Mouse (Mus musculus) thymus, adult 2 months (tissue): ENCODE measurements around the gene Dolpp1. TPM values are rescaled to one million over a fixed set of nuclear protein-coding genes. Genes with fewer than 3 reads are reported as not detected.

Experiments
- DNase-seq: peaks from one replicate; pipeline ENCODE4 v3.0.0; 2021
- H3K27ac ChIP-seq: fragments of 200-500 bp; 2 replicates; pipeline ENCODE4 v1.5.1; 2012; ENCODE audit warnings: low read length, control low read depth; ENCODE audit not compliant: control insufficient read depth, insufficient read depth
- H3K27me3 ChIP-seq: fragments of 200-500 bp; 2 replicates; pipeline ENCODE4 v1.6.1; 2012; ENCODE audit warnings: mild to moderate bottlenecking, low read length, moderate library complexity, mixed read lengths; ENCODE audit not compliant: control insufficient read depth, insufficient read depth
- H3K36me3 ChIP-seq: fragments of 200-500 bp; 2 replicates; pipeline ENCODE4 v1.6.1; 2012; ENCODE audit warnings: mild to moderate bottlenecking, low read length, moderate library complexity; ENCODE audit not compliant: control insufficient read depth, insufficient read depth
- H3K4me1 ChIP-seq: fragments of 200-500 bp; replicated peaks from 2 replicates; pipeline ENCODE4 v1.6.1; 2012; ENCODE audit warnings: low read length; ENCODE audit not compliant: control insufficient read depth, insufficient read depth
- H3K4me3 ChIP-seq: fragments of 200-500 bp; 2 replicates; pipeline ENCODE4 v1.5.1; 2012; ENCODE audit warnings: mild to moderate bottlenecking, low read length, control low read depth, moderate library complexity; ENCODE audit not compliant: control insufficient read depth, insufficient read depth
- CTCF ChIP-seq: fragments of 200-500 bp; IDR thresholded peaks from 2 replicates; pipeline ENCODE4 v1.5.1; 2012; ENCODE audit warnings: mild to moderate bottlenecking, control low read depth, low read length, moderate library complexity, borderline replicate concordance; ENCODE audit not compliant: control insufficient read depth, poor library complexity, insufficient read depth; ENCODE audit errors: extremely low read depth
- POLR2A ChIP-seq: fragments of 200-500 bp; IDR thresholded peaks from 2 replicates; pipeline ENCODE4 v1.6.1; 2012; ENCODE audit warnings: mild to moderate bottlenecking, low read length, control low read depth, moderate library complexity; ENCODE audit not compliant: control insufficient read depth, poor library complexity, insufficient read depth; ENCODE audit errors: extremely low read depth
- WGBS: fragments of 180-500 bp; shearing (Covaris S2); methylation state at CpG from one replicate; pipeline ENCODE4 v1.1.7; 2018; 5-methylcytosine and 5-hydroxymethylcytosine counted together
- polyA plus RNA-seq: library from polyadenylated mRNA; depleted of rRNA; stranded (reverse); fragments of >200 nt; gene quantifications from 2 replicates; pipeline ENCODE4 v1.2.3, GENCODE M21; 2012

Dolpp1 gene
- polyA plus RNA-seq, 1 experiment, result 98.9 TPM

GRCm38 (mm10) chr2:30436156-30436545, 44.1 kb downstream of the Dolpp1 start:
- Histone ChIP-seq H3K4me1 (peaks cover under 1% of the 10 kb centered on the region), H3K27me3 (no peaks in the 10 kb centered on the region), H3K36me3 (peaks cover 38% of the 10 kb centered on the region), H3K27ac (no peak overlapping the region), H3K4me3 (no peak overlapping the region)
- DNase-seq, result no peak
- TF ChIP-seq POLR2A, result no peak
- TF ChIP-seq CTCF, result no peak
- WGBS, result 92% methylated on average over 5 of the region's 5 CpGs

- WGBS, result 96% methylated on average over 4 of the region's 4 CpGs
- DNase-seq, result no peak
- Histone ChIP-seq H3K27ac (no peak overlapping the region), H3K4me3 (no peak overlapping the region), H3K27me3 (no peaks in the 10 kb centered on the region), H3K4me1 (peaks cover 7% of the 10 kb centered on the region), H3K36me3 (peaks cover 32% of the 10 kb centered on the region)
- TF ChIP-seq POLR2A (no peak), CTCF (no peak)
These were observed 44.8 kb downstream of the Dolpp1 start for GRCm38 (mm10) chr2:30436809-30437208.

GRCm38 (mm10) chr2:30437791-30438190, 45.7 kb downstream of the Dolpp1 start:
- TF ChIP-seq CTCF (no peak), POLR2A (no peak)
- no peak overlapping the region for H3K27ac ChIP-seq
- H3K4me3 ChIP-seq, result no peak overlapping the region
- no peaks in the 10 kb centered on the region for H3K27me3 ChIP-seq
- 92% methylated on average over 4 of the region's 4 CpGs for WGBS
- peaks cover 17% of the 10 kb centered on the region for H3K4me1 ChIP-seq
- no peak for DNase-seq
- peaks cover 26% of the 10 kb centered on the region for H3K36me3 ChIP-seq

GRCm38 (mm10) chr2:30439631-30440030, 47.6 kb downstream of the Dolpp1 start:
- H3K4me3 ChIP-seq, result no peak overlapping the region
- no peaks in the 10 kb centered on the region for H3K27me3 ChIP-seq
- peaks cover 26% of the 10 kb centered on the region for H3K36me3 ChIP-seq
- no peak overlapping the region for H3K27ac ChIP-seq
- peaks cover 18% of the 10 kb centered on the region for H3K4me1 ChIP-seq
- TF ChIP-seq CTCF (no peak), POLR2A (no peak)
- 96% methylated on average over 6 of the region's 6 CpGs for WGBS
- no peak for DNase-seq

GRCm38 (mm10) chr2:30440211-30440700, 48.2 kb downstream of the Dolpp1 start:
- Histone ChIP-seq H3K36me3 (peaks cover 26% of the 10 kb centered on the region), H3K27ac (no peak overlapping the region), H3K27me3 (no peaks in the 10 kb centered on the region), H3K4me1 (peaks cover 18% of the 10 kb centered on the region), H3K4me3 (no peak overlapping the region)
- DNase-seq, result no peak
- 85% methylated on average over 3 of the region's 3 CpGs for WGBS
- TF ChIP-seq CTCF (no peak), POLR2A (no peak)

GRCm38 (mm10) chr2:30440701-30441517, 48.9 kb downstream of the Dolpp1 start:
- peaks cover 18% of the 10 kb centered on the region for H3K4me1 ChIP-seq
- TF ChIP-seq POLR2A, result no peak
- TF ChIP-seq CTCF, result no peak
- H3K4me3 ChIP-seq, result no peak overlapping the region; the same call in 1 of the 2 replicates
- WGBS, result 27% methylated on average over 12 of the region's 12 CpGs
- H3K27me3 ChIP-seq, result no peaks in the 10 kb centered on the region
- H3K36me3 ChIP-seq, result peaks cover 26% of the 10 kb centered on the region
- peak; percentile 66 for DNase-seq
- peak overlapping the region; percentile 95 for H3K27ac ChIP-seq
